Mouse (Mus musculus) neutrophil, adult 59 days (primary cell): ENCODE measurements around the gene Spem1. TPM values are rescaled to one million over a fixed set of nuclear protein-coding genes. Genes with fewer than 3 reads are reported as not detected.

Experiments
- total RNA-seq, 2 experiments: library from RNA; stranded (reverse); gene quantifications; 1 replicate in 1 of 2; 2 replicates in 1 of 2; pipeline ENCODE4 v1.2.4; 2023

The Spem1 gene
- not detected for total RNA-seq

GRCm38 (mm10) chr11:69822080-69822479 is at the start of gene Spem1:
Gene Spem1 (minus strand): TSS chr11:69822180.

GRCm38 (mm10) chr11:69858113-69858998 is 36.4 kb upstream of the Spem1 start, which contains the start of gene Tnk1:
Gene Tnk1 (minus strand): TSS chr11:69858730.

GRCm38 (mm10) chr11:69846198-69846680 is 24.3 kb upstream of the Spem1 start, which contains the start of gene Plscr3:
Gene Plscr3 (plus strand): TSS chr11:69846376.

GRCm38 (mm10) chr11:69837952-69838713 is 16.2 kb upstream of the Spem1 start, which contains the start of gene Tmem256:
Gene Tmem256 (plus strand): TSS chr11:69838514.

GRCm38 (mm10) chr11:69837604-69837951 is 15.6 kb upstream of the Spem1 start, which contains the start of gene Nlgn2:
Gene Nlgn2 (minus strand): TSS chr11:69837784.

GRCm38 (mm10) chr11:69818365-69818764 is 3.6 kb downstream of the Spem1 start, which contains the start of gene Spem2:
Gene Spem2 (minus strand): TSS chr11:69818465.

GRCm38 (mm10) chr11:69815155-69815554 is 6.8 kb downstream of the Spem1 start, which contains the start of gene Gm39566:
Gene Gm39566 (minus strand): TSS chr11:69815298.

GRCm38 (mm10) chr11:69804972-69805909 is 16.7 kb downstream of the Spem1 start, which contains the start of gene Tmem102:
Gene Tmem102 (minus strand): TSS chr11:69805624.

GRCm38 (mm10) chr11:69801379-69801977 is 20.5 kb downstream of the Spem1 start, which contains the start of gene Fgf11:
Gene Fgf11 (minus strand): TSS chr11:69801857.

GRCm38 (mm10) chr11:69795168-69795982 is 26.6 kb downstream of the Spem1 start, which contains the start of gene Chrnb1:
Gene Chrnb1 (minus strand): TSS chr11:69795943.

Other genes with a start within 250 kb of the Spem1 start
- 10 to 100 TPM in 1 of 2 experiments, 1 to 10 TPM in 1; 9.1 to 11.8 TPM for gene Wrap53, start 241.9 kb downstream of the Spem1 start, total RNA-seq
- 10 to 100 TPM; 52.9 to 58.1 TPM for gene Trp53, start 241.8 kb downstream of the Spem1 start, total RNA-seq
- 1 to 10 TPM in 1 of 2 experiments, under 1 TPM in 1; 0.90 to 4.0 TPM for gene Atp1b2, start 216.2 kb downstream of the Spem1 start, total RNA-seq
- not detected for gene Shbg, start 204.3 kb downstream of the Spem1 start, total RNA-seq
- not detected for gene Sat2, start 200.2 kb downstream of the Spem1 start, total RNA-seq
- gene Fxr2, start 189.2 kb downstream of the Spem1 start, total RNA-seq: 10 to 100 TPM; 39.1 to 51.4 TPM
- gene Sox15, start 166.9 kb downstream of the Spem1 start, total RNA-seq: under 1 TPM in 1 of 2 experiments, not detected in 1; 0.62 TPM
- 10 to 100 TPM; 54.1 to 58.1 TPM for gene Mpdu1, start 159.5 kb downstream of the Spem1 start, total RNA-seq
- gene Cd68, start 156.0 kb downstream of the Spem1 start, total RNA-seq: 100 to 1,000 TPM; 111 to 170 TPM
- gene Eif4a1, start 149.8 kb downstream of the Spem1 start, total RNA-seq: 100 to 1,000 TPM; 570 to 577 TPM
- 10 to 100 TPM; 66.6 to 83.8 TPM for gene Senp3, start 140.1 kb downstream of the Spem1 start, total RNA-seq
- gene Tnfsf13, start 136.4 kb downstream of the Spem1 start, total RNA-seq: 10 to 100 TPM; 12.1 to 17.1 TPM
- 10 to 100 TPM in 1 of 2 experiments, 1 to 10 TPM in 1; 6.9 to 12.4 TPM for gene Tnfsf12, start 126.3 kb downstream of the Spem1 start, total RNA-seq
- 1 to 10 TPM; 4.5 to 7.2 TPM for gene Tnfsfm13, start 126.1 kb downstream of the Spem1 start, total RNA-seq
- gene Polr2a, start 63.5 kb downstream of the Spem1 start, total RNA-seq: 10 to 100 TPM; 81.5 to 86.5 TPM
- gene Slc35g3, start 60.2 kb downstream of the Spem1 start, total RNA-seq: not detected
- gene Zbtb4, start 56.3 kb downstream of the Spem1 start, total RNA-seq: 1 to 10 TPM; 2.8 to 2.9 TPM
- gene Chrnb1, start 26.2 kb downstream of the Spem1 start, total RNA-seq: 1 to 10 TPM in 1 of 2 experiments, under 1 TPM in 1; 0.86 to 1.8 TPM
- gene Fgf11, start 20.3 kb downstream of the Spem1 start, total RNA-seq: under 1 TPM in 1 of 2 experiments, not detected in 1; 0.11 TPM
- not detected for gene Tmem102, start 16.6 kb downstream of the Spem1 start, total RNA-seq
- not detected for gene Gm39566, start 6.9 kb downstream of the Spem1 start, total RNA-seq
- gene Spem2, start 3.7 kb downstream of the Spem1 start, total RNA-seq: not detected
- 1 to 10 TPM; 1.5 to 1.8 TPM for gene Nlgn2, start 15.6 kb upstream of the Spem1 start, total RNA-seq
- 100 to 1,000 TPM in 1 of 2 experiments, 10 to 100 TPM in 1; 99.9 to 101 TPM for gene Tmem256, start 16.3 kb upstream of the Spem1 start, total RNA-seq
- gene Plscr3, start 24.2 kb upstream of the Spem1 start, total RNA-seq: 10 to 100 TPM; 34.4 to 38.0 TPM
- gene Tnk1, start 36.5 kb upstream of the Spem1 start, total RNA-seq: not detected
- gene Tmem95, start 55.8 kb upstream of the Spem1 start, total RNA-seq: not detected
- gene Kctd11, start 59.2 kb upstream of the Spem1 start, total RNA-seq: 1 to 10 TPM; 8.4 to 8.8 TPM
- gene Acap1, start 73.4 kb upstream of the Spem1 start, total RNA-seq: 100 to 1,000 TPM; 261 to 285 TPM
- gene 2810408A11Rik, start 78.8 kb upstream of the Spem1 start, total RNA-seq: 1 to 10 TPM in 1 of 2 experiments, under 1 TPM in 1; 0.95 to 1.9 TPM
- 10 to 100 TPM; 17.9 to 18.5 TPM for gene Neurl4, start 78.9 kb upstream of the Spem1 start, total RNA-seq
- gene Gps2, start 91.7 kb upstream of the Spem1 start, total RNA-seq: 10 to 100 TPM; 75.4 to 79.7 TPM
- gene Eif5a, start 99.8 kb upstream of the Spem1 start, total RNA-seq: 100 to 1,000 TPM; 498 to 503 TPM
- not detected for gene Ybx2, start 113.6 kb upstream of the Spem1 start, total RNA-seq
- under 1 TPM; 0.55 to 0.60 TPM for gene Slc2a4, start 126.0 kb upstream of the Spem1 start, total RNA-seq
- gene Cldn7, start 142.6 kb upstream of the Spem1 start, total RNA-seq: not detected
- gene Ctdnep1, start 159.0 kb upstream of the Spem1 start, total RNA-seq: 10 to 100 TPM; 65.2 to 68.4 TPM
- gene Elp5, start 160.3 kb upstream of the Spem1 start, total RNA-seq: 10 to 100 TPM; 25.3 to 27.8 TPM
- 100 to 1,000 TPM; 537 TPM for gene Gabarap, start 169.0 kb upstream of the Spem1 start, total RNA-seq
- 10 to 100 TPM; 43.3 to 47.1 TPM for gene Phf23, start 173.6 kb upstream of the Spem1 start, total RNA-seq
- 10 to 100 TPM; 17.5 to 21.4 TPM for gene Dvl2, start 178.4 kb upstream of the Spem1 start, total RNA-seq
- 10 to 100 TPM; 34.6 to 40.2 TPM for gene Acadvl, start 193.2 kb upstream of the Spem1 start, total RNA-seq
- 1 to 10 TPM; 5.7 to 6.7 TPM for gene Dlg4, start 194.8 kb upstream of the Spem1 start, total RNA-seq
- not detected for gene Asgr1, start 231.9 kb upstream of the Spem1 start, total RNA-seq